Mouse (Mus musculus): ENCODE measurements around the gene Gspt2.
A peak's percentile ranks its signal among the peaks of the same experiment; 100 is the strongest.
"Not testable (repeated sequence)": the region's sequence is repeated elsewhere in the genome, so short reads cannot be mapped to it uniquely, and the experiment has no call there.

The Gspt2 gene

DNA sequence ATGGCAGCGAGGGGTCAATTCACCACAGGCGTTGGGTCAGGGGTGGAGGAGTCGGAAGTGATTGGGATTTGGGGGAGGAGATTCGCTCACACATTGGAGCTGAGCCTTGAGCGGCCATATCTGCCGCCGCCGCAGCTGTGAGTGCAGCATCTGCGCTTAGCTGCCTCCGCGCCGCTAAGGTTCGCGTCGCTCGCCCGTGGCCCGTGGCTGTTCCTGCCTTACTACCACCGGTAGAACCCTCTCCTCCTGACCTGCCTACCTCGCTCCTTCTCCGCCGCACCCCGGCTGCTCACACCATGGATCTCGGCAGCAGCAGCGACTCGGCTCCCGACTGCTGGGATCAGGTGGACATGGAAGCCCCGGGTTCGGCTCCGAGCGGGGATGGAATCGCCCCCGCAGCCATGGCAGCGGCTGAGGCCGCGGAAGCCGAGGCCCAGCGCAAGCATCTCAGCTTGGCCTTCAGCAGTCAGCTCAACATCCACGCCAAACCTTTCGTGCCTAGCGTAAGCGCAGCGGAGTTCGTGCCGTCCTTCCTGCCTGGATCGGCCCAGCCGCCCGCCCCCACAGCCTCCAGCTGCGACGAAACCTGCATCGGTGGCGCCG, at the start of gene Gspt2:
Gspt2 (plus strand) TSS at position 109 of the 603 bp plus-strand sequence.
- peak in 1 of 2 experiments; percentile 33 for DNase-seq (ENCODE audit: low spot score in 2 of 2)

DNA sequence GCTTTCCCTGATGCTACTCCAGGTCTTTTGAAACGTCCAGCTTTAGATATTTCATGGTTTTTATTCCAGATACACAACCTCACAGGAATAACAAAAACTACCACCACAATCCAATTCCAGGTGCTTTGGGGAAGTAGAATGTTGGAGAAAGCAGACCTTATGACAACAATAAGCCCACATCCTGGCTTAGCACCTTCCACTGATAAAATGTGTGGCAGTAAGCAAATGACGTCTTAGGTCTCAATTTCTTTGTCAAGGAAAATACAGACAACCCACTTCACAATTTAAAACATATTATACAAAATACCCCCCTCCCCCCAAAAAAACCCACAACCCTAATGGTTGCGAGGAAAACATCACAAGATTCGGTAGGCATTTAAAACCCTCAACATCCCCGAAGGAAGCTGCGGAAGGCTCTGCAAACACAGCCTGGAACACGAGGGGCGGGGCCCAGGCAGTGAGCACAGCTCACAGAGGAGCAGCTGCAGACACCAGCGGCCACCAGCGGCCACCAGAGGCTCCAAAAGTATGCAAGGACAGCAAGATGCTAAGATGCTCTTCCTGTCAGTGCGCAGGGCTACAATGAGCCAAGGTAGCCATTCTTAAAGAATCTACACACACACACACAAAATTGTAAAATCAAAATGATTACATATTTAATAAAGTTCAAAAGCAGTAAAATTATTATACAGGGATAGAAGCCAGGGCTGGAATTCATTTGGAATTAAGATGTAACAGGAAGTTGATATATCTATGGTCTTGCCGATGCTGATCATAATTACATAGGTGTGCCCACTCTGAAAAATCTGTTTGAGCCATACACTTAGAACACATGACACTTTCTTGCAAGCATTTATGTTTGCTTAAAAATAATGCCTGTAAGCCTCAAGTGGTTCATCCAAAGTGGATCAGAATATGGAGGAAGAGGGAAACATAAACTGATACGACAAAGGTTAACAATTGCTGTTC, 10.8 kb upstream of the Gspt2 start:
- DNase-seq (ENCODE audit: low spot score in 2 of 2): peak in 1 of 2 experiments; percentile 19

DNA sequence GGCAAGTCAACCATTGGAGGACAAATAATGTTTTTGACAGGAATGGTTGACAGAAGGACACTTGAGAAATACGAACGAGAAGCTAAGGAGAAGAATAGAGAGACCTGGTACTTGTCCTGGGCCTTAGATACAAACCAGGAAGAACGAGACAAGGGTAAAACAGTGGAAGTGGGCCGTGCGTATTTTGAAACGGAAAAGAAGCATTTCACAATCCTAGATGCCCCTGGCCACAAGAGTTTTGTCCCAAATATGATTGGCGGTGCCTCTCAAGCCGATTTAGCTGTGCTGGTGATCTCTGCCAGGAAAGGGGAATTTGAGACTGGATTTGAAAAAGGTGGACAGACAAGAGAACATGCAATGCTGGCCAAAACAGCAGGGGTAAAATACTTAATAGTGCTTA, 1.0 kb downstream of the Gspt2 start:
- no peak for DNase-seq (ENCODE audit: low spot score in 2 of 2)

DNA sequence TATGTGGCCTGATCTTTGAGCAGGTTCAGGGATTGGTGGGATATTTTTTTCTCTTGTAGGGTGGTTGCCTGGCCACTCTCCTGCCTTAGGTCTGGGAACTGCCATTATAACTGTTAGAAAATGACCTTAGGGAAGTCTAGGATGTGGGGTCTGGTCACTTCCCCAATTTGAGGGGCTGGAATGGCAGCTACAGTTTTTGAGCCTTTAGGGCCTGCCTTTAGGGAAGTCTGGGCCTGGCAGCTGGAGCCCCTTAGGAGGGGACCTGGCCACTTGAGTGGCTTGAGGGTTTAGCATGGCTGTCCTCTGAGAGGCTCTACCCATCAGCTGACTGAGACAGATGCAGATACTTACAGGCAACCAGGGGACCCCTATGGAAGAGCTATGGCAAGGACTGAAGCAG, 12.7 kb downstream of the Gspt2 start:
- no peak for DNase-seq (ENCODE audit: low spot score in 2 of 2)

DNA sequence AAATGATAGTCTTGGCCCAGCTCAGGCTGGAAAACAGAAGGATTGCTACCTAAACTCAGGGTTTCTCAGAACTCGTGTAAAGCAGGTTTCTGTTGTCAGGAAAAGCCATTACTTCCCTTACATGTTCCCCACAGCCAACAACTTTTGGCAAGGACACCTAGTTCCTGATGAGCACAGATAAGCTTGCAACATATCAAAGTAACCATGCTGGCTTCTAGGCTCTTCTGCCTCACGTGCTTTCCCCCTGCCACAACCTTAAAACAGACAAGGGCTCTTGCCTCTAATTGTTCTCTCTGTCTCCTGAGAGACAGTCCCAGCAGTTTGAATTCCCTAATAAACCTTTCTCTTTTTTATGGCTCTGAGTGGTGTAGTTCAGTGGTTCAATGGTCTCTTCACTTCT, 21.9 kb downstream of the Gspt2 start:
- no peak for DNase-seq (ENCODE audit: low spot score in 2 of 2)

DNA sequence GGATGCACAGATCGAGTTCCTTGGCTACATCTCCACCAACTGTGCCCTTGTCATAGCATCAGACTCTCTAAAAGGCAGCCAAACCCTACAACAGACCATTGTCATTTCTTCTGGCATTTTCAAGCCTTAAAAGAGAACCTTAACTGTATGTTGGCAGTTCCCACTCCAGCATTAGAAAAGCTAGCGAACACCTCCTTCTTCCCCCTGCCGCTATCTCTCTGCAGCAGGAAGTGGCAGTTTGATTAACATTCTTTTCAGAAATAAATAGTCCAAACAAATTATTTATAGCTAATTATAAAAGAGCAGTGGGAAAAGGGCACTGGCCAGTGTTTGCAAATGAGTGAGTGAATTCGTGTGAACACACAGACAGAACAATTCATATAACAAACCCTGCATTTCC, 34.9 kb downstream of the Gspt2 start:
- no peak for DNase-seq (ENCODE audit: low spot score in 2 of 2)

DNA sequence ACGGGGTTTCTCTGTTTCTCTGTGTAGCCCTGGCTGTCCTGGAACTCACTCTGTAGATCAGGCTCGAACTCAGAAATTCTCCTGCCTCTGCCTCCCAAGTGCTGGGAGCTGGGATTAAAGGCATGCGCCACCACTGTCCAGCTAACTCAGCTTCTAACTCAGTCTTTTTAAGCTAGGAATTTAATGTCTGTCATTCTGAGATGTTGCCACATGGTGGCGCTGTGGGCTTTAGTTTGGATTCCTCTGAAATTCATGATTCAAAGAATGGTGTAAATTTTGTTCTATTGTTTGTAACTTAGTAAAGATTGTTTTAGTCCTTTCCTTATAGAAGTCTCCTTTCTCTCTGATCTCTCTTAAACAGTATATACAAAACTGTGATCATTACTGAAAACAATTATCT, 39.1 kb downstream of the Gspt2 start:
- no peak for DNase-seq (ENCODE audit: low spot score in 2 of 2)

DNA sequence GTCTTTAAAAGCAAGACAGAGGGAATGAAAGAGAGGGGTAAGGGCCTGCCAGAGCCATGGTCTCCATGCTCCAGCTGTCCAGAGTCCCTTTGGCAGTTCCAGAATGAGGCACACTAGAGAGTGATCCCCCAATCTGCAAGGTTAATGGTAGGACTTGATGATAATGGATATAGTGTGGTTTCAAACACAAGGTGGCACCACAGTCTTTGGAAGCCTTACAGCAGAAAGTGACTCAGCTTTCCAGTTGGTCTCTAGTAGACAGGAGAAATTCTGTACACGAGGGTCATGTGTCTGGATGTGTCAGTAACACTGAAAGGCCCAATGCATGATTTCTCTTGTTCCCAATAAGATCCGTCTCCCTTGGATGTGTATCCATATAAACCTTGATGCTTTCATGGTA, 45.7 kb downstream of the Gspt2 start:
- not testable (repeated sequence) for DNase-seq (ENCODE audit: low spot score in 2 of 2)

DNA sequence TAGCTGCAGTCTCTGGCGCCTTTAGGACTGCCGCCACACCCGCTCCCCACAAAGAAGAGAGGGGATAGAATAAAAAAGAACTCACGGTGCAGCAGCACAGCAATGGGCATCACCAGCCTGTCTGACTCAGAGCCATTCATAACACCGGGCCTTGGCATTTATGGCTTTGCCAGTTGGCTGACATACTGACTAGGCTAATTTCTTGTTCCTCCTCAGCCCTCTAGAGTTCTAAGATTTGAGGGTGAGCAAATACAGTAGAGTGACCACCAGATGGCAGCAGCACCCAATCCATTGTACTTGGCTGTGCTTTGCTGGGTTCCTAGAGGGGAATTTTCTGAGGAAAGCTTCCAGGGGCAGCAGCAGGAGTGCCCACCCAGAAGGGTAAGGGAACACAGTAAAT, 53.7 kb downstream of the Gspt2 start:
- DNase-seq (ENCODE audit: low spot score in 2 of 2): not testable (repeated sequence)
